In genomic region chr5:129670036-129670458, GRCm38 (mm10) we compare ENCODE assay signal across 8 mouse cellular contexts. TPM values are rescaled to one million over a fixed set of nuclear protein-coding genes. Genes with fewer than 3 reads are reported as not detected.
A peak's percentile ranks its signal among the peaks of the same experiment; 100 is the strongest.
DNase-seq lines count a peak whose midpoint lies in the region; ATAC-seq and TF ChIP-seq lines count a peak whose summit lies in the region.

TSS of gene Zfp11 (minus strand) at chr5:129670099.

- under 1% methylated on average over 23 of the region's 23 CpGs for WGBS in cerebellum, adult 2 months
- WGBS in forebrain, embryonic 16.5 days: under 1% methylated on average over 23 of the region's 23 CpGs
- WGBS in neural tube, embryonic 14.5 days: under 1% methylated on average over 23 of the region's 23 CpGs

- H3K4me3 ChIP-seq in cerebellum, adult 2 months (replicated peaks; ENCODE audit: insufficient read depth, low read depth, low read length): peak within 1 kb of the TSS; percentile 59
- peak within 1 kb of the TSS; percentile 85 for H3K4me3 ChIP-seq in forebrain, embryonic 16.5 days (replicated peaks; ENCODE audit: low read length)
- peak within 1 kb of the TSS; percentile 54 for H3K4me3 ChIP-seq in neural tube, embryonic 14.5 days (ENCODE audit: low read depth, low read length)

- H3K36me3 ChIP-seq in forebrain, embryonic 16.5 days (ENCODE audit: control insufficient read depth, insufficient read depth): no peaks in the 10 kb centered on the region
- H3K36me3 ChIP-seq in neural tube, embryonic 14.5 days (ENCODE audit: control insufficient read depth, insufficient read depth, low read length): no peaks in the 10 kb centered on the region

- H3K27ac ChIP-seq in cerebellum, adult 2 months (ENCODE audit: insufficient read depth, low read length): peak within 1 kb of the TSS; percentile 82
- H3K27ac ChIP-seq in forebrain, embryonic 16.5 days (ENCODE audit: low read length): no peak within 1 kb of the TSS
- H3K27ac ChIP-seq in neural tube, embryonic 14.5 days (ENCODE audit: low read depth, low read length): no peak within 1 kb of the TSS

- H3K4me2 ChIP-seq in forebrain, embryonic 16.5 days (ENCODE audit: low read length): peak within 1 kb of the TSS; percentile 91
- H3K4me2 ChIP-seq in neural tube, embryonic 14.5 days (ENCODE audit: low read depth, low read length): peak within 1 kb of the TSS; percentile 72

- no peaks in the 10 kb centered on the region; the same call in 1 of the 2 replicates for H3K9me3 ChIP-seq in forebrain, embryonic 16.5 days (ENCODE audit: control insufficient read depth, low read length)
- no peaks in the 10 kb centered on the region for H3K9me3 ChIP-seq in neural tube, embryonic 14.5 days (ENCODE audit: control insufficient read depth, low read length)

- H3K27me3 ChIP-seq in cerebellum, adult 2 months (ENCODE audit: control insufficient read depth, insufficient read depth, low read length): no peaks in the 10 kb centered on the region
- H3K27me3 ChIP-seq in forebrain, embryonic 16.5 days (replicated peaks; ENCODE audit: control insufficient read depth, insufficient read depth, low read length): no peaks in the 10 kb centered on the region
- no peaks in the 10 kb centered on the region for H3K27me3 ChIP-seq in neural tube, embryonic 14.5 days (ENCODE audit: control insufficient read depth, insufficient read depth, low read length)

- intact Hi-C loops in heart, postnatal 36 days (cut with DNase I): loop anchor here (2.0 kb wide), 1 partner anchor 45 kb away; the partner anchor contains the start of gene Mrps17

- TF ChIP-seq POLR2A in cerebellum, adult 2 months (IDR thresholded peaks at IDR 0.05; ENCODE audit: borderline replicate concordance, insufficient read depth, low read length): peak; percentile 93

- H3K4me1 ChIP-seq in cerebellum, adult 2 months (ENCODE audit: control insufficient read depth, insufficient read depth, low read length): no peaks in the 10 kb centered on the region
- H3K4me1 ChIP-seq in forebrain, embryonic 16.5 days (replicated peaks; ENCODE audit: control insufficient read depth, insufficient read depth, low read length): peaks cover 13% of the 10 kb centered on the region
- peaks cover 9% of the 10 kb centered on the region for H3K4me1 ChIP-seq in neural tube, embryonic 14.5 days (ENCODE audit: control insufficient read depth, insufficient read depth, low read length)

- H3K9ac ChIP-seq in forebrain, embryonic 16.5 days (replicated peaks; ENCODE audit: low read depth, low read length): peak within 1 kb of the TSS; percentile 93
- peak within 1 kb of the TSS; percentile 64 for H3K9ac ChIP-seq in neural tube, embryonic 14.5 days (replicated peaks; ENCODE audit: low read depth, low read length)

- TF ChIP-seq CTCF in cerebellum, adult 2 months (IDR thresholded peaks at IDR 0.05; ENCODE audit: borderline replicate concordance, insufficient read depth, low read depth, low read length): no peak

- DNase-seq in MN1 (ENCODE audit: low spot score): peak; percentile 86
- DNase-seq in cerebellum, adult 2 months: peak; percentile 86 to 92
- DNase-seq in heart, postnatal 36 days: peak; percentile 81 to 84
- peak; percentile 57 to 85 for DNase-seq in layer of hippocampus, adult 18-20 months (ENCODE audit: low spot score in 2 of 2)
- peak; percentile 71 to 73 for DNase-seq in lung, adult 18-20 months
- DNase-seq in testis, postnatal 10 days (ENCODE audit: low spot score): peak; percentile 88

- peak; percentile 87 for ATAC-seq in forebrain, embryonic 16.5 days
- peak; percentile 83 for ATAC-seq in neural tube, embryonic 14.5 days (ENCODE audit: low read depth)

RNA-seq across cellular contexts. Expression of gene Zfp11, which starts in this region (rescaled TPM):
- polyA plus RNA-seq in cerebellum, adult 2 months (2012; rRNA removed): 5.0 and 5.5 TPM in 2 replicates
- polyA plus RNA-seq in forebrain, embryonic 16.5 days (2015; fragmentation: Nextera tagmentation; extraction: Ambion mirVana): 9.4 and 10.4 TPM in 2 replicates
- 1 to 10 TPM; 2.6 to 3.2 TPM for total RNA-seq in heart, postnatal 36 days (2021)
- 1 to 10 TPM; 6.7 to 7.3 TPM for total RNA-seq in layer of hippocampus, adult 18-20 months (2021)
- polyA plus RNA-seq in neural tube, embryonic 14.5 days (2014; fragmentation: Nextera tagmentation; extraction: Ambion mirVana): 7.7 and 7.9 TPM in 2 replicates
